Mouse (Mus musculus) embryo, embryonic 11.5 days (tissue): ENCODE results near the gene Robo1.

Source experiments
- DNase-seq: peaks from one replicate; pipeline ENCODE4 v3.0.0-alpha.2; 2012; ENCODE audit warnings: low read depth, low spot score

Robo1 gene

GRCm38 (mm10) chr16:72928525-72929122 lies 620.5 kb downstream of the Robo1 start:
- DNase-seq, result no peak

GRCm38 (mm10) chr16:72930871-72931270 lies 622.8 kb downstream of the Robo1 start:
- DNase-seq, result no peak

- DNase-seq, result no peak
These were observed 626.8 kb downstream of the Robo1 start for GRCm38 (mm10) chr16:72934908-72935307.

GRCm38 (mm10) chr16:72937183-72937582 lies 629.1 kb downstream of the Robo1 start:
- DNase-seq, result no peak

- no peak for DNase-seq
These were observed 631.8 kb downstream of the Robo1 start for GRCm38 (mm10) chr16:72939862-72940261.

- no peak for DNase-seq
These were observed 632.7 kb downstream of the Robo1 start for GRCm38 (mm10) chr16:72940786-72941185.

- DNase-seq, result no peak
These were observed 636.3 kb downstream of the Robo1 start for GRCm38 (mm10) chr16:72944403-72944802.

GRCm38 (mm10) chr16:72951969-72952368 lies 643.9 kb downstream of the Robo1 start:
- no peak for DNase-seq

GRCm38 (mm10) chr16:72959018-72959702 lies 651.1 kb downstream of the Robo1 start:
- no peak for DNase-seq

- no peak for DNase-seq
These were observed 651.7 kb downstream of the Robo1 start for GRCm38 (mm10) chr16:72959823-72960222.

GRCm38 (mm10) chr16:72963782-72964181 lies 655.7 kb downstream of the Robo1 start:
- DNase-seq, result no peak

GRCm38 (mm10) chr16:72967509-72967908 lies 659.4 kb downstream of the Robo1 start:
- no peak for DNase-seq

GRCm38 (mm10) chr16:72969990-72970389 lies 661.9 kb downstream of the Robo1 start:
- no peak for DNase-seq

- DNase-seq, result no peak
These were observed 665.6 kb downstream of the Robo1 start for GRCm38 (mm10) chr16:72973685-72974084.

GRCm38 (mm10) chr16:72974681-72975080 lies 666.6 kb downstream of the Robo1 start:
- DNase-seq, result no peak

- DNase-seq, result no peak
These were observed 668.9 kb downstream of the Robo1 start for GRCm38 (mm10) chr16:72976849-72977576.

GRCm38 (mm10) chr16:72979407-72980219 lies 671.5 kb downstream of the Robo1 start:
- DNase-seq, result peak; percentile 53

- DNase-seq, result no peak
These were observed 682.5 kb downstream of the Robo1 start for GRCm38 (mm10) chr16:72990376-72991167.

GRCm38 (mm10) chr16:72993189-72993588 lies 685.1 kb downstream of the Robo1 start:
- no peak for DNase-seq

- DNase-seq, result no peak
These were observed 685.5 kb downstream of the Robo1 start for GRCm38 (mm10) chr16:72993594-72993993.
